Mouse (Mus musculus) heart, embryonic 10.5 days (tissue): ENCODE measurements around the gene D5Ertd579e. TPM values are rescaled to one million over a fixed set of nuclear protein-coding genes. Genes with fewer than 3 reads are reported as not detected.

Source experiments
- DNase-seq: peaks from one replicate; pipeline ENCODE4 v3.0.0-alpha.2; 2017; ENCODE audit warnings: low spot score
- H3K27ac ChIP-seq: fragments of 300-500 bp; sonication (generic); 2 replicates; pipeline ENCODE4 v1.5.1; 2016; ENCODE audit warnings: mild to moderate bottlenecking
- H3K27me3 ChIP-seq: fragments of 300-500 bp; sonication (generic); 2 replicates; pipeline ENCODE4 v1.6.1; 2016; ENCODE audit warnings: mild to moderate bottlenecking; ENCODE audit not compliant: poor library complexity, insufficient read depth, severe bottlenecking
- H3K36me3 ChIP-seq: fragments of 300-500 bp; sonication (generic); 2 replicates; pipeline ENCODE4 v1.6.1; 2016; ENCODE audit warnings: mild to moderate bottlenecking, moderate library complexity
- H3K4me1 ChIP-seq: fragments of 300-500 bp; sonication (generic); 2 replicates; pipeline ENCODE4 v1.6.1; 2016; ENCODE audit warnings: mild to moderate bottlenecking
- H3K4me3 ChIP-seq: fragments of 300-500 bp; sonication (generic); 2 replicates; pipeline ENCODE4 v1.5.1; 2016; ENCODE audit warnings: mild to moderate bottlenecking, moderate library complexity
- H3K9me3 ChIP-seq: fragments of 300-500 bp; sonication (generic); 2 replicates; pipeline ENCODE4 v1.6.1; 2016; ENCODE audit warnings: mild to moderate bottlenecking, moderate library complexity
- WGBS: fragments of 180-500 bp; shearing (Covaris S2); methylation state at CpG from one replicate; pipeline ENCODE4 v1.1.7; 2016; 5-methylcytosine and 5-hydroxymethylcytosine counted together
- polyA plus RNA-seq: library from polyadenylated mRNA; unstranded; fragments of >200 nt; fragmentation: Nextera tagmentation; extraction: Ambion mirVana; gene quantifications from 2 replicates; pipeline ENCODE4 v1.2.1, GENCODE M21; 2016

Gene D5Ertd579e
- polyA plus RNA-seq, 1 experiment from 2014 or later, result 25.5 TPM

DNA sequence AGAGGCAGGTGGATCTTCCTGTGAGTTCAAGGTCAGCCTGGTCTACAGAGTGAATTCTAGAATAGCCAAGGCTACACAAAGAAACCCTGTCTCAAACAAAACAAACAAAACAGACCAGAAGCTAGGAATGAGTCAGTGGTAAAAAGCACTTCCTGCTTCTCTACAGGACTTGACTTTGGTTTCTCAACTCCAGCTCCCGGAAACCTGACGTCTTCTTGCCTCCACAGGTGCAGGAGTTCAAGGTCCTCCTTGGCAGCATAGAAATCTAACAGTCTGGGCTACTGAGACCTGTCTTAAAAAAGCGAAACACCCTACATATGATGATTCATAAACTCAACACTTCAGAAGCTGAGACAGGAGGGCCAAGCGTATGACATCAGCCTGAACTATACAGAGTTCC is 141.9 kb downstream of the D5Ertd579e start:
- peak overlapping the region; percentile 74 for H3K27ac ChIP-seq
- H3K9me3 ChIP-seq, result no peaks in the 10 kb centered on the region
- no peak for DNase-seq
- H3K36me3 ChIP-seq, result no peaks in the 10 kb centered on the region
- no peak overlapping the region for H3K4me3 ChIP-seq
- H3K4me1 ChIP-seq, result peaks cover 42% of the 10 kb centered on the region
- no peaks in the 10 kb centered on the region for H3K27me3 ChIP-seq
- WGBS, result 61% methylated on average over 4 of the region's 4 CpGs

DNA sequence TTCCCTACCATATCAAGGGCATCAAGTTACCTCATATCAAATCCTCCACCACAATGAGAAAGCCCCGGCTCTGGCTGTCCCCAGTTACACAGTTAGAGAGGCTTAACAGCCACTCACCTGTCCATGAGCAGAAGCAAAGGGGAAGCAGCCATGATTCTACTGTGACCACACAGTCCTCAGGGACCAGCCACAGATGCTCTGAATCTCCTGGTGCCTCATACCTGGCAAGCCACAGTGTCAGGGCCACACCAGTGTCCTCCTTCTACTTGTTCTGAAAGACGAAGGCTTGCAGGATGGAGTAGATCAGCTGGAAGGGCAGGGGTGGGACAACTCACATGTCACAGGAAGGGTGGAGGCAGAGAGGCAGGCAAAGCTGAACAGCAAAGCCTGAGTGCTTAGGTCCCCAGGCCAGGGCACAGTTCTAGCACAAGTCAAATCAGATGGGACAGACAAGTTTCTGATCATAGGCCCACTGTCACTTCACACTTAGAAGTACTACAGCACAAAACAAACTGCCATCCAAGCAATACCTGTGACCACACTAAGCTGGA is 142.7 kb downstream of the D5Ertd579e start:
- WGBS, result 58% methylated on average over 2 of the region's 2 CpGs
- Histone ChIP-seq H3K36me3 (no peaks in the 10 kb centered on the region), H3K4me3 (no peak overlapping the region), H3K27me3 (no peaks in the 10 kb centered on the region), H3K4me1 (peaks cover 41% of the 10 kb centered on the region), H3K9me3 (no peaks in the 10 kb centered on the region), H3K27ac (peak overlapping the region; percentile 64)
- DNase-seq, result no peak

DNA sequence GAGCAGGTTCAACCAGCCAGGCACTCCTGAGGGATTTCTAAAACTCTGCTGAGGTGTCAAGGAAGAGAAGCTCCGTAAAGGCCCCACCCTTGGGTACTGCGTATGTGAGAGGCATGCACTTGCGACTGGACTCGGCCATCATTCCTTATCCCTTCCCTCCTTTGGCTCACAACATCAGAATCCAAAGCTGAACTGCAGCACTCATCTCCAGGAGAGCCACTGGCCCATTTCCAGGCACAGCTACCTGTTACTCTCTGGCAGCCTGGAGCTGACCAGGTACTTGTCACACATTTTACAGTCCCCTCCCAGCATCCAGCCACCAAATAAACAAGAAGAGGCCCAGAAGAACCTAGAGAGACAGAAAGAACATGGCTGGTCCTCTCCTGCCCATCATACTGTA is 143.4 kb downstream of the D5Ertd579e start:
- Histone ChIP-seq H3K9me3 (no peaks in the 10 kb centered on the region), H3K4me3 (no peak overlapping the region), H3K27ac (no peak overlapping the region), H3K27me3 (no peaks in the 10 kb centered on the region), H3K36me3 (no peaks in the 10 kb centered on the region), H3K4me1 (peaks cover 34% of the 10 kb centered on the region)
- WGBS, result 89% methylated on average over 4 of the region's 4 CpGs
- no peak for DNase-seq

Other genes with a start within 250 kb of the D5Ertd579e start
- 69.8 and 74.4 TPM in 2 replicates for gene Grpel1, start 231.0 kb downstream of the D5Ertd579e start, polyA plus RNA-seq
- 1.2 and 1.9 TPM in 2 replicates for gene Tada2b, start 211.7 kb downstream of the D5Ertd579e start, polyA plus RNA-seq
- gene Ccdc96, start 211.4 kb downstream of the D5Ertd579e start, polyA plus RNA-seq, result 0.33 and 0.62 TPM in 2 replicates
- 22.5 and 26.8 TPM in 2 replicates for gene Tbc1d14, start 102.7 kb downstream of the D5Ertd579e start, polyA plus RNA-seq
- 19.5 and 27.1 TPM in 2 replicates for gene Bloc1s4, start 52.6 kb upstream of the D5Ertd579e start, polyA plus RNA-seq
- gene Mrfap1, start 100.7 kb upstream of the D5Ertd579e start, polyA plus RNA-seq, result 366 and 466 TPM in 2 replicates
- gene Man2b2, start 134.6 kb upstream of the D5Ertd579e start, polyA plus RNA-seq, result 12.6 and 20.6 TPM in 2 replicates
- 0.03 TPM in 1 of 2 replicates, not detected in the other for gene Ppp2r2c, start 172.5 kb upstream of the D5Ertd579e start, polyA plus RNA-seq